Mouse (Mus musculus) liver, embryonic 14.5 days (tissue): ENCODE data around the gene Sh2d5. TPM values are rescaled to one million over a fixed set of nuclear protein-coding genes. Genes with fewer than 3 reads are reported as not detected.

Source experiments
- ATAC-seq: fragments of 200-750 bp; cut with Nextera tagmentation; 2 replicates; pipeline ENCODE4 v1.8.0; 2017; ENCODE audit warnings: moderate number of reproducible peaks, mild to moderate bottlenecking, moderate library complexity; ENCODE audit not compliant: insufficient read depth
- DNase-seq, 3 experiments: peaks; one replicate each; pipeline ENCODE4 v3.0.0-alpha.2; 2012 to 2013; ENCODE audit warnings: low read depth in 3 of 3, low spot score in 3 of 3
- H3K27ac ChIP-seq: fragments of 300-500 bp; sonication (generic); 2 replicates; pipeline ENCODE4 v1.5.1; 2014; ENCODE audit warnings: moderate library complexity, mild to moderate bottlenecking, control low read depth, inconsistent platforms
- H3K27me3 ChIP-seq: fragments of 300-500 bp; sonication (generic); 2 replicates; pipeline ENCODE4 v1.6.1; 2014; ENCODE audit warnings: mild to moderate bottlenecking, low read length, moderate library complexity; ENCODE audit not compliant: control insufficient read depth, insufficient read depth
- H3K36me3 ChIP-seq: fragments of 300-500 bp; sonication (generic); replicated peaks from 2 replicates; pipeline ENCODE4 v1.6.1; 2014; ENCODE audit warnings: low read depth; ENCODE audit not compliant: control insufficient read depth, insufficient read depth
- H3K4me1 ChIP-seq, 2 experiments: fragments of 200-500 bp in 1 of 2; fragments of 300-500 bp in 1 of 2; sonication (generic) in 1 of 2; replicated peaks; 2 replicates each; pipeline ENCODE4 v1.6.1; 2012 to 2014; ENCODE audit warnings: antibody characterized with exemption in 1 of 2, inconsistent platforms in 1 of 2, low read length in 1 of 2; ENCODE audit not compliant: control insufficient read depth in 2 of 2, insufficient read depth in 2 of 2
- H3K4me2 ChIP-seq: fragments of 300-500 bp; sonication (generic); 2 replicates; pipeline ENCODE4 v1.6.1; 2014; ENCODE audit warnings: low read depth, mild to moderate bottlenecking, control low read depth, moderate library complexity
- H3K4me3 ChIP-seq, 2 experiments: fragments of 200-500 bp in 1 of 2; fragments of 300-500 bp in 1 of 2; sonication (generic) in 1 of 2; 2 replicates each; pipeline ENCODE4 v1.5.1; 2012 to 2014; ENCODE audit warnings: low read depth in 2 of 2, low read length in 2 of 2, mild to moderate bottlenecking in 2 of 2, control low read depth in 1 of 2, inconsistent platforms in 1 of 2, moderate library complexity in 1 of 2; ENCODE audit not compliant: insufficient read depth in 1 of 2
- H3K9ac ChIP-seq: fragments of 300-500 bp; sonication (generic); replicated peaks from 2 replicates; pipeline ENCODE4 v1.6.1; 2014; ENCODE audit warnings: mild to moderate bottlenecking, control low read depth, moderate library complexity
- H3K9me3 ChIP-seq: fragments of 300-500 bp; sonication (generic); 2 replicates; pipeline ENCODE4 v1.6.1; 2016; ENCODE audit warnings: low read length, mixed read lengths; ENCODE audit not compliant: control insufficient read depth
- CTCF ChIP-seq: IDR thresholded peaks from 2 replicates; pipeline ENCODE4 v1.5.1; 2016; ENCODE audit warnings: antibody characterized with exemption, low read depth, control low read depth
- EP300 ChIP-seq: IDR thresholded peaks from 2 replicates; pipeline ENCODE4 v1.6.1; 2016; ENCODE audit warnings: antibody characterized with exemption, low read depth
- WGBS: fragments of 180-500 bp; shearing (Covaris S2); extraction: QIAGEN DNeasy Blood & Tissue Kit; methylation state at CpG from one replicate; pipeline ENCODE4 v1.1.7; 2014; ENCODE audit not compliant: insufficient replicate concordance; 5-methylcytosine and 5-hydroxymethylcytosine counted together
- polyA plus RNA-seq, 2 experiments: library from polyadenylated mRNA; depleted of rRNA in 1 of 2; stranded (reverse) in 1 of 2; unstranded in 1 of 2; fragments of >200 nt; fragmentation: Nextera tagmentation in 1 of 2; extraction: Ambion mirVana in 1 of 2; gene quantifications; 2 replicates each; pipeline versions ENCODE4 v1.2.1 to v1.2.3; 2012 to 2014

Gene Sh2d5
- polyA plus RNA-seq, 2 experiments: 0.47 to 1.2 TPM

GRCm38 (mm10) chr4:138223623-138224022 lies 26.6 kb upstream of the Sh2d5 start:
- Histone ChIP-seq H3K4me3 (no peak overlapping the region), H3K9ac (no peak overlapping the region), H3K36me3 (peaks cover 77% of the 10 kb centered on the region), H3K4me2 (no peak overlapping the region), H3K27ac (no peak overlapping the region), H3K4me1 (peaks cover 23 to 24% of the 10 kb centered on the region in 2 experiments), H3K27me3 (no peaks in the 10 kb centered on the region), H3K9me3 (no peaks in the 10 kb centered on the region)
- WGBS: 75% methylated on average over 10 of the region's 10 CpGs
- no peak for DNase-seq
- TF ChIP-seq EP300: no peak
- no peak for TF ChIP-seq CTCF
- no peak for ATAC-seq

- Histone ChIP-seq H3K36me3 (peaks cover 43% of the 10 kb centered on the region), H3K9ac (no peak overlapping the region), H3K4me2 (no peak overlapping the region), H3K27me3 (peaks cover 28% of the 10 kb centered on the region), H3K27ac (no peak overlapping the region), H3K4me3 (no peak overlapping the region), H3K9me3 (no peaks in the 10 kb centered on the region), H3K4me1 (no peaks in the 10 kb centered on the region)
- ATAC-seq: no peak
- TF ChIP-seq CTCF: no peak
- no peak for TF ChIP-seq EP300
- DNase-seq: no peak
- 74% methylated on average over 27 of the region's 27 CpGs for WGBS
These were observed 3.2 kb upstream of the Sh2d5 start for GRCm38 (mm10) chr4:138246756-138247665.

DNA sequence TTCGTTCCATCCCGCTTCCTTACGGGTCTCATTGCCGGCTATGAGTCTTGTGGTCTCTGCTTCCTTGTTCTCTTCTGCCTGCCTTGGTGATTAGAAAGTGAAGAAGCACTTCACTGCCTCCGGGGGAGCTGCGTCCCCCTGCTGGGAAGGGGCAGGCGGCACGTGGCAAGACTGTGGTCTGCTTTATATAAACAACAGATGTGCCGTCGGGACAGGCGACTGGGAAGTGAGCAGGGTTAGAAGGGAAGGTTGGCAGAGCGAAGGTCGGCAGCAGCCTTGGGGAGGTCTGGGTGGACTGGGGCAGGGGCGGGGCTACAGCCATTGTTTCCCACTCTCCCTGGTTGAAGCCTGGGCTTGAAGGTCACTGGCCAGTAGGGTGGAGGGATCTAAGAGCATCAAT lies 1.6 kb downstream of the Sh2d5 start:
- no peaks in the 10 kb centered on the region for H3K9me3 ChIP-seq
- H3K4me3 ChIP-seq: peak overlapping the region in 1 of 2 experiments; percentile 21; a peak in 1 of 4 replicates
- no peaks in the 10 kb centered on the region for H3K4me1 ChIP-seq
- peaks cover 31% of the 10 kb centered on the region for H3K27me3 ChIP-seq
- no peak overlapping the region for H3K9ac ChIP-seq
- H3K36me3 ChIP-seq: no peaks in the 10 kb centered on the region; the same call in 1 of the 2 replicates
- no peak overlapping the region for H3K27ac ChIP-seq
- under 1% methylated on average over 14 of the region's 14 CpGs for WGBS
- no peak for DNase-seq
- peak overlapping the region; percentile 43 for H3K4me2 ChIP-seq
- no peak for TF ChIP-seq EP300
- peak; percentile 34 for TF ChIP-seq CTCF
- ATAC-seq: no peak

DNA sequence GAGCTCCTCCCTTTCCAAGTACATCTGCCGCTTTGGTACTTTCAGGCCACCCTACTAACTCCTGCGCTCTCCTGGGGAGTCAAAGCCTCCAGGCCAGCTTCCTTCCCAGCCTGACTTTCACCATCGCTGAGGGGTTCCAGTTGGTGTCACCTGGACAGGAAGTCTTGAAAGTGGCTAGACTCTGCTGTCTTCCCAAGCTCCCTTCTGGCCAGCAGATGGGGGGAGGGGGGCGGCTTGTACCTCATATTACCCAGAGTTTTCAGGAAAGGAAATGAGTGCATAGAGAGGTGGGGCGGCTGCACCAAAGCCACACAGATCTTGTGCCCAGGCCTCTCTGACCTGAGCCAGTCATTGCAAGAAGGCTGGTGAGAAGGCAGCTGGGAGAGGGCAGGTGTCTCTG lies 2.0 kb downstream of the Sh2d5 start:
- 18% methylated on average over 5 of the region's 5 CpGs for WGBS
- Histone ChIP-seq H3K27ac (no peak overlapping the region), H3K4me1 (no peaks in the 10 kb centered on the region), H3K4me3 (no peak overlapping the region), H3K9ac (no peak overlapping the region), H3K27me3 (peaks cover 31% of the 10 kb centered on the region), H3K9me3 (no peaks in the 10 kb centered on the region), H3K36me3 (no peaks in the 10 kb centered on the region; the same call in 1 of the 2 replicates), H3K4me2 (peak overlapping the region; percentile 43; the same call in 1 of the 2 replicates)
- TF ChIP-seq CTCF (no peak), EP300 (no peak)
- ATAC-seq (no peak), DNase-seq (no peak)

DNA sequence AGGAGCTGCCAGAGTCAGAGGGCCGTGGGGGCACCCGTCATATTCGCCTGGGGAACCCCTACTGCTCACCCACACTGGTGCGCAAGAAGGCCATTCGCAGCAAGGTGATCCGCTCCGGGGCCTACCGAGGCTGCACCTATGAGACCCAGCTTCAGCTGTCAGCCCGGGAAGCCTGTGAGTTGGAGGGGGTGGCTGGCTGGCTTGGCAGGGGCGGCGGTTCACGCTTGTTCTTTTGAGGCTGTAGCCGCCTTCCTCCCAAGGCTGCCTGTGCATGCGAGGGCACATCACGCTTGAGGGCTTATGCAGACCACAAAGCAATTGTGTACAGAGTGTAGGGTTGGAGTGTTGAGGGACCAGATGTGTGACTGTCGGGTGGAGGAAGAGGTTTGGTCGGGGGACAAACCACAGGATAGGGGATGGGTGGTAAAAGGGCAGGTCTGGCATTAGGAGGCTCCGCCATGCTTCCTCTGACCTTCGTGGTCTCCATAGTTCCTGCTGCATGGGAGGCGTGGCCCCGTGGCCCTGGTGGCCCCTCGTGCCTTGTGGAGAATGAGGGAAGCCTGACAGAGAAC lies 7.0 kb downstream of the Sh2d5 start:
- ATAC-seq: no peak
- 36% methylated on average over 22 of the region's 22 CpGs for WGBS
- Histone ChIP-seq H3K27ac (no peak overlapping the region), H3K4me1 (no peaks in the 10 kb centered on the region), H3K27me3 (peaks cover 2% of the 10 kb centered on the region; the same call in 1 of the 2 replicates), H3K9me3 (no peaks in the 10 kb centered on the region), H3K4me3 (no peak overlapping the region), H3K36me3 (no peaks in the 10 kb centered on the region), H3K9ac (no peak overlapping the region), H3K4me2 (no peak overlapping the region)
- TF ChIP-seq EP300 (no peak), CTCF (no peak)
- no peak for DNase-seq
